Mouse (Mus musculus): ENCODE measurements at regions not wholly inside any gene's neighbourhood (a gene's known extent, or its start where the extent isn't known, plus 50 kb on each side); places are given as distances from the start of the nearest gene placed in this dataset.
A peak's percentile ranks its signal among the peaks of the same experiment; 100 is the strongest.
"Not testable (repeated sequence)": the region's sequence is repeated elsewhere in the genome, so short reads cannot be mapped to it uniquely, and the experiment has no call there.

DNA sequence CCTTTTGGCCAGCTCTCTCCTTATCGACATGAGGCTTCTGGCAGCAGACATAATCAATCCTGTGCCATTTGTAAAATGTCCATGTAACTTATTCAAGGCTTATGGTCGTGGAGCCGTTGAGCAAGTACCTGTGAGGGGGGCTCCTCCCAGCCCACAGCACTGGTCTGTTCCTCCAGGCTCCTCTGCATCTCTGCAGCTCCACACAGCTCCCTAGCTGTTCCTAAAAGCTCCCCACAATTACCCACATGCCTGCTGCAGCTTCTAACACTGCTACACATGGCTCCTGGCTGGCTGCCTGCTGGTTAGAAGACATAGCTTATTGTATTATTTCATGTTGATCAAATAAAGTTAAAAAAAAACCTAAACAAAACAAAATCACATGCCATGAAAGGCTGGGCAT is 77.9 kb downstream of the Tcp10c start:
- DNase-seq = not testable (repeated sequence)

DNA sequence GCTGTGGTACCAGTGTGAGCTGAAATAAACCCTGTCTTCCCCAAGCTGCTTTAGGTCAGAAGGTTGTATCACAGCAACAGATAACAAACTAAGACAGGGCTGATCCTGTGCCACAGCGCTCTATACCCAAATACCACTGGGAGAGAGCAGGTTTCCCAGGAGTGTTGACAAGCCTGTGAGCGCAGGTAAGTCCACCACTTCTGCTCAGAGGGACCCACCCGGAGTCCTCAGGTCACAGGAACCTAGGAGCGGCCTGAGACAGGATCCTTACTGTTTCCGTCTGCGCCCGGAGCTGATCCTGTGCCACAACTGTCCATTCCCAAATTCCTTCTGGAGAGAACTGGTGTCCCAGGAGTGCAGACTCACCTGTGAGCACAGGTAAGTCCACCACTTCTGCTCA is 79.8 kb downstream of the Tcp10c start:
- DNase-seq = not testable (repeated sequence)

DNA sequence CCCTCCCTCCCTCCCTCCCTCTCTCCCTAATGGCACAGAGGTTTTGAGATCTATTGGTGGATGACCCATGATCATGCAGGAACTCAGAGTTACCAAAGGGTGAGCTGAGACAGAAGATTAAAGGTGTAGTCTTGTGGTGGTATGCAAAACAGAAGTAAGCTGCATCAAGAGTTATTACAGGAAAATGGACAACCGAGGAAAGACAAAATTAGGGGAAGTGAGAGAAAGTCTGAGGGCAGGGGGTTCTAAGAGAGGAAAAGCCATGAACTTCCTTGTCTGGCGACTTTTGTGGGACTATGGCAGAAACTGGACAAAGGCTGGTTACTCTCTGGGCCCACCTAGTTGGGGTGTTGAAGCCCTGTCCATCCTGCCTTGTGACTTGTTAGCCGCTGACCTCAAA is 84.4 kb downstream of the Tcp10c start:
- not testable (repeated sequence) for DNase-seq

DNA sequence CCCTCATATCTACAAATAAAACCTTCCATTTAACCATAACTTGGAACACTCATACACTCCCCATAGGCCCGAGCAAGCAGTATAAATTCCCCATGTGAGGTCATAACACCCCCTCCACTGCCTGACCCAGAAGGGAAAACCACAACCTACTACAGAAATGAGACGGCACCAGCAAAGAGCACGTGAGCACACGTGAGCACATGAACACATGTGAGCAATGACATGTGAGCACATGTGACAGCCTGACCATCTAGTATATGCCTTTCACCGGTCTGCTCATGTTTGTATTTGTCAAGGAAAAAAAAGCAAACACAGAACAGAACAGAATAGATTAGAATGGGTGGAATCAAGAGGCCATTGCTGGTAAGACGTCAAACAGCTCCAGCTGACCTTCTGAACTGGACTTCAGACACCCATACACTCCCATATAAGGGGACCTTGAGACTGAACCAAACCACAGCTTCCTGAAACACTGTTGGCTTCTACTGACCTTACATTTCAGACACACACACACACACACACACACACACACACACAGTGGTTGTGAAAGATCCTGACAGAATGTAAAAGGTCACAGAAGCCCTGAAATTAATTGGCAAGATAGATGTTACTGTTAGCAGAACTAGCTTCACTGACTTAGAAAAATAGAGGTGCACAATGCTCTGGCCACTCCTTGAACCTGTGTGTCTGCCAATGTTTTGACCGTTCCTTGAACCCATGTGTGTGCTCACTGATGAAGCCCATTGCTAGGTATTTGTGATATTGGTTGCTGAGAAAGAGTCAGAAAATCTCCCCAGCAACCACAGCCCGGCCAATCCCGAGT is 86.5 kb downstream of the Tcp10c start:
- DNase-seq = not testable (repeated sequence)

DNA sequence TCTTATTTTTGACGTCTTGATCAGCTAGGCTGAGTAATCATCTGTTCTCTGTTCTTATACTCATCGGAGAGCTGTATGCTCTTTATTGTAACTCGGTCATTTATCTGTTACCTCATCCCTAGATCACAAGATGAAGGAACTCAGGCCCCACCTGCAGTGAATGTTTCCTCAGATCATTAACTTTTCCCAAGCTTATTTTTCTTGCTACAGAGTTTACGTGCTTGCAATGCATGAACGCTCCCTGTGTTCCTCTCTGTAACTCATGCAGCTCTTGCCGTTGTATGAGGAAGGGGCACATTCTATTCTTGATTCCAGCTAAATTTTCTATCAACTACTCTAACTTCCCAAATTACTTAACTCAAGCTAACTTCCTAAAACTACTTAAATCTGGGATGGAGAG is 87.9 kb downstream of the Tcp10c start:
- DNase-seq = not testable (repeated sequence)

DNA sequence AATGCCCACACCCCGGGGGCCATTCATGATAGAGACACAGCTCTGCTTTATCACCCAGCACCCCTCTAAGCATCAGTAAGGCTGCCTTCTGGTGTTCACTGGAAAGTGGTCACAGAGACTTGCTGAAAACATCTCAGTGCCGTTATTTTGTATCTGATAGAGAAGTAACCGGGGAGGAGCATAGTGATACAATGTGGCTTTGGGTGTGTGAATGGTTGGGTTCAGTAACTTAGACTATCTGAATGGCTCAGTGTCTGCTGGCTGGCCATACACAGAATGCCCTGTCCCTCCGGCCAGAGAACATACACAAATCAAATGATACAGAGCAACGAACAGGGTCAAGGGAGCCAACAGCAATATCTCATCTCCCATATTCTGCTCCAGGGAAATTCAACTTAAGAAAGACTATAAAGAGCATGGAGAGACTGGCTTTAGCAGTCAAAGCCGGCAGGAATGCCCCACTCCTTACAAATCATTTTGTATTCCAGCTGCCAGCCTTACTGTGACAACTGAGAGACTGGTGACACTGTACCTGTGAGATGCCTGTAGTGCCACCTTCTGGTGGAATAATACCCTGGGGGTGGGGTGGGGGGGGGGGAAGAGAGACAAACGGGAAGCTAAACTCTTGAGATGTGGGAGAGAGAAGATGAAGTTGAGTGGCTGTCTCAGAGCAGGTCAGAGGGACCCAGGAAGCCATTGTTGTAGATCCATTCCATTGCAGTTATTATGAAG is 102.7 kb downstream of the Tcp10c start:
- not testable (repeated sequence) for DNase-seq

DNA sequence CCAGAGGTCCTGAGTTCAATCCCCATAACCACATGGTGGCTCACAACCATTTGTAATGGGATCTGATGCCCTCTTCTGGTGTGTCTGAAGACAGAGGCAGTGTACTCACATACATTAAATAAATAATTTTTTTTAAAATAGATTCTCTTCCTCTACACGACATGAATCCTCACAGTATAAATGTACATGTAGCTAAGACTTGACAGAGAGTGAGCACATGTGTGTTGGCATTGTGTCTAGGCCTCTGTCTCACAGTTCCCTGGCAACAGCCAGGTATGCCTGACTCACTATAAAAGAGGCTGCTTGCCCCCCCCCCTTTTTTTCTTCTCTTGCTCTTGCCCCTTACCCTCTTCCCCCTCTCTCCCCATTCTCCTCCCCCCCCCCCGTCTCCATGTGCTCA is 103.6 kb downstream of the Tcp10c start:
- DNase-seq = not testable (repeated sequence)

DNA sequence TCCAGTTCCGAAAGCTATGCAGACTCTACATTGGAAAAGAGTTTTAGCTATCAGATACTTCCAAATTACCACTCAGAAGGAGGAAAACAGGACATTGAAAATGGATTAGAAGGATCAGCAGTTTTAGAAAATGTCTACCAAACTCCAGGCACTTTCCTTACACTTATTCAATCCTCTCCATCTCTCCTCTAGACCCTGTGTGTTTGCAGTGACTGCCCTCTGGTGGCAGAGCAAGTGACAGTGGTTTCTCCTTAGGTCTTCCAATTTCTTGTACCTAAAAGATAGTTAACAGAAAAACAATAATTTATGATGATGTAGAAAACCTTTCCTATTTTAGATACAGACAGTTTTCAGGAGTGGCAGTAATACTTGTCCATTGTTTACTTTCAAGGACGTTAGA is 104.4 kb downstream of the Tcp10c start:
- not testable (repeated sequence) for DNase-seq

DNA sequence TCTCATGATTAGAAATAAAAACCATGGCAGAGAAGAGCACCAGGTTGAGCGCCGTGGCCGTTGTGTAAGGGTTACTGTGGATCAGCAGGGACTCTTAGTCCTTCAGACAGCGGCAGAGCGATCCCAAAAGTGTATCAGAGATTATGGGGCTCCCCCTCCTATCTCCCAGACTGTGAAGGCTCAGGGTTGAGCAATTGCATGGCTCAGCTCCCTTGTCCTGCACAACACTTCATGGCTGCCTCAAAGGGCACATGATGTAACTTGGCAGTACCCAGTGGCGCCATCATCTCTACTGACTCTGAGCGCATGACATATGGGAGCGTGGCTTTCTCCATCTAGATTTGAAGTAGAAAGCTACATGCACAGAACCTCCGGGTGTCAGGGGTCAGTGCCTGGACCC is 108.3 kb downstream of the Tcp10c start:
- not testable (repeated sequence) for DNase-seq

DNA sequence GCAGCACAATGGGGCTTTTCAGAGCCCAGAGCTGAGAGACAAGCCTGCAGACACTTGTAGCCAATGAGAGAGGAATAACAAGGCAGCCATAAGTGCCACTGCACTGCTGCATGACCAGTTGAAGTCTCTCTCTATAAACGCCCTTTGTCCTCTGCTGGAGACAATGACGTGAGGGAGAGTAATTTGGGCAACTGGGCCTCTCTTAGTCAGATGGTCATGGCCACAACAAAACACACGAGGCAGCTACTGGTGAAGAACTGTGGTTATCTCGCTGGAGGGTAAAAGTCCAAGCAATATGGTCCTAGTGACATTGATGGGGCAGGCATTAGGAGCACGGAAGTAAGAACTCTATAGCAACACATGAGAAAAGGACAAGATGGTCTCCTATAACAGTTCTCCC is 111.5 kb downstream of the Tcp10c start:
- not testable (repeated sequence) for DNase-seq

DNA sequence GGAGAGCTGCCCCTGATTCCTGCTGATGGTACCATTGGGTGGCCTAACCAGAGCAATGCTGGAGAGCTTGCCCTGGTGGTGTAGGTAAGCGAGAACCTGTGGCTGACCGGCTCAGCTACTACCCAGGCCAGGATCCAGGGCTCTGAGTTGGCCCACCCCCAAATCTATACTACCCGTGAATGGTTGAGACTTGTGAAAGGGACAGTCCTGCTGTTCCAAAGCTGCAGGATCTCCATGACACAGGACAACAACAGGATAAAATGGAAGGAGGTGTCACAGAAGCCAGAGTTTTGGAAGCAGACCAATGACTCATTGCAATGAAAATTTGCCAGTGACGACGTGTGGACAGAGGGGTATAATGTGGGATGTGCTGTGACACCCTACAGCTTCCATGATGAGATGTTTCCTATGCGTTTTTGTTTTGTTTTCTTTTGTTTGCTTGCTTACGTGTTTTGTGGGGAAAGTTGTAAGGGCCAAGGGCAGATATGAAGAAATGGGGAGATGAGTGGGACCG is 115.6 kb downstream of the Tcp10c start:
- not testable (repeated sequence) for DNase-seq

DNA sequence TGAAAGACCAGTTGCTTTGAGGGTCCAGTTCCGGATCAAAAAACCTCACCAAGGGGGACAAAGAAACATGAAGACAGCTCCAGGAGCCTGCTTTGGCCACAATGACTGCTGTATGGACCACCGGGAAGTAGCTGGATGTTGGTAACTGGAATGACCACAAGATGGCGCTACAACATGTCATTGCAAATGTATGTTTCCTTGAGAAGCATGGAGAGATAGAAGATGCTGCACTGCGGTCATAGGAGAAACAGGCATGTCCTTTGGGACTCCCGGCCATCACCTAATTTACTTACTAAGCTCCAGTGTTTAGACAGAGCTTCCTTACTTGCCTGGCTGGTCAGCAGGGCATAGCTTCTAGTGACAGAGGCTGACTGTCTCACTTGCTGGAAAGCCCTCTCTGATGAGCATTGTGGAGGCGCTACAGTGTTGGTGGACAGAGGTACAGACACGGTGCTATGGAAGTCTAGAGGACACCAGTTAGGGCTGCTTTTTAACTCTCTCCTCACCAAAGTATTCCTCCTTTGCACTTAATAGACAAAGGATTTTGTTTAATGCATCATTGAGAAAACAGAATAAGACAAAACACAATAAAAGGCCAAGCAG is 118.2 kb downstream of the Tcp10c start:
- DNase-seq = peak; percentile 71

DNA sequence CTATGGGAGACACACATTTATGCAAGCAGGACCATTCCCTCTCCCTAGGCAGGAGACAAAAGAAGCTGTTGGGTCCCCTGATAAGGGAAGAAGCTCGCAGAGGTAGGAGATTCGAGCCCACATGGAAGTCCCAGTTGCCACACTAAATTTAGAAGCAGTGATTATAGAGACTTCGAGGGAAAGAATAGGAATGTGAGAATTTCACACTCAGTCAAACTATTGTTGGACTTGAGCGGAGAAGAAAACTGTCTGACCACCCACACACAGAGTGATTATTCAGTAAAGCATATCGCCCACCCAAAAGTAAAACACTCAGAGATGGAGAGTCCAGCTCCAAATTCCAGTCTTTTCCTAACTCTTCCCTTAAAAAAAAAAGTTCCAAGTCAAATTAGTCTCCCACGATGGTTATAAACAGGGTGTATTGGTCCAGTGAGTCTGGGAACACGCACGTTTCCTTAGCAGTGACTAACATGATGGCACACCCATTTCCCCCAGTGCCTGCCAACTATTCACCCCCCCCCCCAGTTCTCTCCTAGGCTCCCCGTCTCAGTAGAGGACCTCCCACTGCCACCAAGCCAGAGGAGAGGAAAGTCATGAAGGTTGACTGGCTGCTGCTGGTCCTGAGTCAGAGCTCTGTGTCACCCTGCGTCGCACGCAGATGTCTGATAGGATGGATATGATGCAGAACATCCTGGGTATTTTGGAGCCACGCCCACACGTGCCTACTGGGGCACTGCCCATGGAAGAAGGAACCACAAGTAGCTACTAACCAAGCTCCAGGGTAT is 120.1 kb downstream of the Tcp10c start:
- DNase-seq = no peak

DNA sequence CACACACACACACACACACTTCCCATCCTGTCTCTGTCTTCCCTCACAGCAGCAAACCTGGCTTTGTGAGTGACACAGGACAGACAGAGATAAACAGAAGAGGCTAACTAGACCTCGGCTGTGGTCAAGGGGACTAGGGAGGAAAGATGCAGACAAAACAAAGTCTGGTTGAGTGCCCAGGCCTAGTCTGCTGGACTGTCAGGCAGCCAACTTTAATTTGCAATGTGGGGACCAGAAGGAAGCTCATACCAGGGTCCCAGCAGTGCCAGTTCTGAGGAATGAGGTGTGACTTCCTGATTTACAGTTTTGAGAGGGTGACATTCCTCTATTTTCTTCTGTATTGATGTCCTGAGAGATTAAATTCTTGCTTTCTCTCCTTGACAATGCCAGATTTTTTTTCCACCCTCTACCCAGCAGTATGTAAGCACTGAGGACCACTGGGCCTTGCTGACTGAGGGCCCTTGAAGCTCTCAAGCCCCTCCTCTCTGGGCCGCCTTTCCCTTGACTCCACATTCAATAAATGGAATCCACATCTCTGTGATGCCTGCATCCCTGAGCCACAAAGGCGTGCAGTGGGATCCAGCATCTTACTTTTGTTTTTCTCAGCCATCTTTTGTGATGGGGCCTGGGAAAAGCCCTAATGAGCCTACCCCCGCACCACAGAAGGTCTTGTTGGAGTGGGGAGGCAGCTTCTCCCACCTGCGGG is 124.6 kb downstream of the Tcp10c start:
- DNase-seq = no peak

DNA sequence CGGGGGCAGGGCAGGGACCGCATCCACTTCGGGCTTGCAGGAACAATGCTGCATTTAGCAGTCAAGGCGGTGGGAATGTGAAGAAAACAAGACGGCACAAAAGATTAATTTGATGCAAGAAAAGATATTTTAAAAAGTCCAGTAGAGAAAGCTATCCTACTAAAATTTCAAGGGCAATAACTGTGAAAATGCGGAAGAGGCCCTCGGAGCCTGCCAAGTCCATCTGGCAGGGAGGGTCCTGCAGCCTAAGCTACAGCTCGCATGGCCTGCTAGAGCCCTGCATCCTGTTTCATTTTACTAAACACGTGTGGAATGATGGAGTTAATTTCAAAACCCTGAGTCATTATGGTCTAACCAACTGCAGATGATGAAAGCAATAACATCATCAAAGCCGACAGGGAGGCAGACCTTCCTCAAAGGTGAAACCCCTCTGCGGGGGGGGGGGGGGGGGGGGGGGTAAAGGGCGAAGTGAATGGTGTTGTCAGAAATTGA is 125.2 kb downstream of the Tcp10c start:
- DNase-seq = no peak

DNA sequence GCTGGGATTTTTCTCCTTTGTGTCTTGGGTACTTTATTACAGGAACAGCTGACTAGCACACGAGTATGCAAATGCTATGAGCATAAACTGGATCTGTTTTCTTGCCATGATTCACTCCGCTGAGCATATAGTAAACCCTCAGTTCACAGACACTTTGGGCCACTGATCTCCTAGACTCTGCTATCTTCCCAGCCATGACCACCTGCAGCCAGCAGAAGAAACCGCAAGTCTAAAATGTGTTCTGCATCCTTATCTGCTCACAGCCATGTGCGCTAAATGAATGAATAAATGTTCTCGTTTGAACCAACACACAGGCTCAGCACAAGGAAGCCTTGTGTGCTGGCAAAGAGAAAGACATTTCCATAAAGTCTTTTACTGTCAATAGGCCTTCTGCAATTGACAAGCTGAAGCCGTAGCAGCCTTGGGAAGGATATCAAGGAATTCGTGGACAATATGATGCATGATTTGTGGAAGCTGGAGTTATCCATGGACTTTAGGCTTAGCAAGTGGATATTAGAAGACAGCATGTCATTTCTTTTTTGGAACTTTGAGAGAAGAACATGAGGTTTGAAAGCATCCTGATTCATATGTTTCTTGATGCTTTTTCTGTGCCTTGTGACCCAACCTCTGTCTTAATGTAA is 127.2 kb downstream of the Tcp10c start:
- no peak for DNase-seq

DNA sequence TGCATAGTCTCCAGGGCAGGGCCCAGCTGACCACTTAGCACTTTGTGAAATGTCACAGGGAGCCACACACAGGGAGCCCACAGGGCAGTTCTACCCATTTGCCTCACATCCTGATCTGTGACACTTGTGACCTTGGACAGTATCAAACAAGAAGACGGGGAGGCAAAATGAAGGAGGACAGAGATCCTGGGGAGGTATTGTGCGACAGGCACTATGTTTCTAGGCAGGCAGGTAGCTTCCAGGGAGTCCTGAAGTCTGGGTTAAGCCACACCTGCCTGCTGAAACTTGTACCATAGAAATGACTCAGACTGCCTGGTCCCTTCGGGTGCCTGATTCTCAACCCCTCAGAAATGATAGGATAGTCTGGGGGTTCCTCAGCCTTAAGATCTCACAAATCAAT is 127.8 kb downstream of the Tcp10c start:
- DNase-seq = no peak

DNA sequence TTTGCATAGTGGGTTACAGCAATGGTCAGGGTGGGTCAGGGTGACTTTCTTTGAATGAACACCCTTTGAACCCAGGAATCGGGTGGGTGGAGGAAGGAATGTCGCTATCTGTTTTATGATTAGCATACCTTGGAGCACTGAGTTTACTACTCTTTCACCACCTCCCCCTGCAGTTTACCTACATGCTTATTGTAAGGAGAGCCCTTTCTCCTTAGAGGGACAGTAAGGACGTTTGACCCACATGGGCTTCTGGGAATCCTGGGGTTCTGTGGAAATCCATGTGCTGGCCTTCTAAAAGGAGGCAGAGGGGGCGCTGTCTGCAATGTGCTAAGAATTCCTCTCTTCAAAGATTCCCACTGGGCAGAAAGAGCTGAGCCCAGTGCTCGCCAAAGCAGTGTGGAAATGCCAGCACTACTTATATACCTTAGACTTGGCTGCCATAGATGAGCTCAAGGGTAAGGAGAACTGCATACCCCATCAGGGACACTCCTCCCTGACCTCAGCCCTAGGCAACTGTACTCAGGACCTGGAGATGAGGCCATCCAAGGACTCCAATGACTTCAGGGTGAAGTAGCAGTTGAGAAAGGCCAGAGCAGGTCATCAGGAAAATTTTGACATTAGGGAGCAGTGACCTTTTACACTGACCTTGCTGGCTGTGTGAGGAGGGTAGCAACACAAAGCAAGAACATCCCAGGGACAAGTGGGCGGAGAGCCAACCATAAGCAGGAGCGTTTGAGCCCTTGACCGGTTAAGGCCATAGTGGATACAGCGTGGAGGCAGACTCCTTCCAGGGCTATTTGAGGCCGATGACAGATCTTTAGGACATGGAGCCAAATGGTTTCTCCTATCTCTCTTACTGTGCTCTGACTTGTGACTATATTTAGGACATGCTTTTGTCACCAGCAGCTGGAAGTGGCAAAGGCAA is 133.2 kb downstream of the Tcp10c start:
- no peak for DNase-seq

DNA sequence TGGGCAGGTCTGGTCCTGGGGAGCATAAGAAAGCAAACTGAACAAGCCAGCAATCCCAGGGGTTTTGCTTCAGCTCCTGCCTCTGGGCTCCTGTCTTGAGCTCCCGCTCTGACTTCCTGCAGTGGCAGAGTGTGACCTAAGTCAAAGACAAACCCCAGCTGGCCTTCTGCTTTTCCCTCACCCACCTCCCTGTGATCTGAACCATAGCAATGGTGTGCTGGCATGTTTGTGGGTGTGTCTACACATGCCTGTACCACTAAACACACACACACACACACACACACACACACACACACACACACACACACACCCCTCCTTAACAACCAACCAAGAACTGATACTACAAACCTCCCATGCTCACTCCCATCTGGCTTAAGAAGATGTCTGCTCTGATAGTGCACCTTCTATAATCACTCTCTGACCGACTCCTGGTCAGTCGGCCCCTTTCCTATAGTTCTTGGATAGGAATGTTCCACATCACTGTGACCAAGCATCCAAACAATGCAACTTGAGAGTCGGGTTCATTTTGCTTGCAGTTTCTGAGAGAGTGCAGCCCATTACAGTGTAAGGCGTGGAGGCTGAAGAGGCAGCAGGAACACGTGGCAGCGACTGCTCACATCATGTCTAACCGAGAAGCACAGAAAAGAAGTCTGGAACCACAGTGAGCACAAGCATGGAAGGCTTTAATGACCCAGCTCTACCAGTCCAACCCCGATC is 134.4 kb downstream of the Tcp10c start:
- no peak for DNase-seq

DNA sequence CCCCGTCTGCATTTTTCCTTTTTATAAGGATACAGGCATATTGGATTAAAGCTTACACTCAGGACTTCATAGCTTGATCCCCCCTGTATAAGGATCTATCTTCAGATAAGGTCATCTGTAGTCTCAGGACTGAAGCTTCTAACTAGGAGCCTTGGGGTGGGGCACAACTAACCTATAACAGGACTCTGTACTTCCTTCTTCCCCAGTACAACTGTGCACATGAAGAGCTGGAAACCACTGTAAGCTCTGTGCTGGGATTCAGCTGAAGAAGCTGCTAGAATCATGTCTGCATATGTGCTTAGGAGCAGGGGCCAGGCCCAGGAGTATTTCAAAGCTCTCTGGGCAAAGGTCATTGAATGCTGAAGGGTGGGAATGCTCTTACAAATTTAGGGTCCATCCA is 137.9 kb downstream of the Tcp10c start:
- not testable (repeated sequence) for DNase-seq

Measured in cerebellum, adult 11 months (tissue).